Mouse (Mus musculus) thymus, adult 2 months (tissue): Measurements from ENCODE around the gene Ttc8. TPM values are rescaled to one million over a fixed set of nuclear protein-coding genes. Genes with fewer than 3 reads are reported as not detected.

Experiments
- DNase-seq: peaks from one replicate; pipeline ENCODE4 v3.0.0; 2021
- H3K27ac ChIP-seq: fragments of 200-500 bp; 2 replicates; pipeline ENCODE4 v1.5.1; 2012; ENCODE audit warnings: low read length, control low read depth; ENCODE audit not compliant: control insufficient read depth, insufficient read depth
- H3K27me3 ChIP-seq: fragments of 200-500 bp; 2 replicates; pipeline ENCODE4 v1.6.1; 2012; ENCODE audit warnings: mild to moderate bottlenecking, low read length, moderate library complexity, mixed read lengths; ENCODE audit not compliant: control insufficient read depth, insufficient read depth
- H3K36me3 ChIP-seq: fragments of 200-500 bp; 2 replicates; pipeline ENCODE4 v1.6.1; 2012; ENCODE audit warnings: mild to moderate bottlenecking, low read length, moderate library complexity; ENCODE audit not compliant: control insufficient read depth, insufficient read depth
- H3K4me1 ChIP-seq: fragments of 200-500 bp; replicated peaks from 2 replicates; pipeline ENCODE4 v1.6.1; 2012; ENCODE audit warnings: low read length; ENCODE audit not compliant: control insufficient read depth, insufficient read depth
- H3K4me3 ChIP-seq: fragments of 200-500 bp; 2 replicates; pipeline ENCODE4 v1.5.1; 2012; ENCODE audit warnings: mild to moderate bottlenecking, low read length, control low read depth, moderate library complexity; ENCODE audit not compliant: control insufficient read depth, insufficient read depth
- CTCF ChIP-seq: fragments of 200-500 bp; IDR thresholded peaks from 2 replicates; pipeline ENCODE4 v1.5.1; 2012; ENCODE audit warnings: mild to moderate bottlenecking, control low read depth, low read length, moderate library complexity, borderline replicate concordance; ENCODE audit not compliant: control insufficient read depth, poor library complexity, insufficient read depth; ENCODE audit errors: extremely low read depth
- POLR2A ChIP-seq: fragments of 200-500 bp; IDR thresholded peaks from 2 replicates; pipeline ENCODE4 v1.6.1; 2012; ENCODE audit warnings: mild to moderate bottlenecking, low read length, control low read depth, moderate library complexity; ENCODE audit not compliant: control insufficient read depth, poor library complexity, insufficient read depth; ENCODE audit errors: extremely low read depth
- WGBS: fragments of 180-500 bp; shearing (Covaris S2); methylation state at CpG from one replicate; pipeline ENCODE4 v1.1.7; 2018; 5-methylcytosine and 5-hydroxymethylcytosine counted together
- polyA plus RNA-seq: library from polyadenylated mRNA; depleted of rRNA; stranded (reverse); fragments of >200 nt; gene quantifications from 2 replicates; pipeline ENCODE4 v1.2.3, GENCODE M21; 2012

Ttc8 gene
- polyA plus RNA-seq, 1 experiment = 6.6 TPM

DNA sequence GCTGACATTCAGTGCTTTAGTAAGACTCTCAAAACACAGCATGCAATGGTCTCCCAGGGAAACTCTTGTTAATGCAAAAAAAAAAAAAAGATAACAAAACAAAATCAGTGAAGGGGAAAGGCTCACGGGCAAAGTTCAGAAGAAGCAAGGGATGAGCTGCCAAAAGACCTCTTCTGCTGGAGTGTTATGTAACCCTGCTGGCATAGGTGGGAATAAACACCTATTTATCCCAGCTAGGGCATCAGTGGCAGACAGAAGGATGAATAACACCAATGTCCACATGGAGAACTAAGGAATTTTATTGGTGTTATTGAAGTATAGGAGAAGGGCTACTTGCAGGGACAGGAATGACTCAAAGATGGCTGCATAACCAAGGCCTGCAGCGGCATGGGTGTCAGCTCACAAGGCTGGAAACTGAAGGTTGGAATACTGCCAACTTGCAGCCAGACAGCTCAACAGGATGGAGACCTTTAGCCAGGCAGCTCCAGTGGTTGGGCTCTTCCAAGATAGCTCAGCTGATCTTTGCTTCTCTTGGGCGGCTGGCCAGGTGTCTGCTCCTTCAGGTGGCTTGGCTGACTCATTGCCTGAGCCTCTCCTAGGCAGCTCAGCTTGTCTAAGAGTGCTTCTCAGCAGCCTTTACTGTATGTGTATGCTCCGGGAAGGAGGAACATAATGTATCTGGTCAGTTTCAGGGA, 45.2 kb downstream of the Ttc8 start:
- Histone ChIP-seq H3K4me1 (no peaks in the 10 kb centered on the region), H3K4me3 (no peak overlapping the region), H3K36me3 (no peaks in the 10 kb centered on the region), H3K27me3 (no peaks in the 10 kb centered on the region), H3K27ac (no peak overlapping the region)
- no peak for DNase-seq
- no peak for TF ChIP-seq CTCF
- TF ChIP-seq POLR2A = no peak
- WGBS = 95% methylated on average over 4 of the region's 4 CpGs

DNA sequence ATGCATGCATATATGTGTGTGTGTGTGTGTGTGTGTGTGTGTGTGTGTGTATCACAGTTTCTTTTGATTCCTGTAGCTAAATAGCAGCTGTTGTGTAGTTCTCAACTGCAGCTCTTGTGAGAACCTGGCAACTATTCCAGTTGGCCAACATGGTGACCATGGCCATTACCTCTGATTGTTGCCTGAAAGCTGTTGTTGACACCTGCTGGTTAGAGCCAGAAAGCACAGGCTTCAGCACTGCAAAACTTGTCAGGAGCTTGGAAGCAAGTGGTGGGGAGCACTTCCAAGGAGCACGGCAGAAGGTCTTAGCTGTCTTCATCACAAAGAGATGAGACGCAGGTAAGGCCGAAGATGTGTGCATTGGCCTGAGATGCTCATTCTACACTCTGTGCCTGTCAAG, 51.9 kb downstream of the Ttc8 start:
- H3K4me3 ChIP-seq = no peak overlapping the region
- H3K27ac ChIP-seq = no peak overlapping the region
- H3K4me1 ChIP-seq = no peaks in the 10 kb centered on the region
- H3K36me3 ChIP-seq = no peaks in the 10 kb centered on the region
- DNase-seq = no peak
- H3K27me3 ChIP-seq = no peaks in the 10 kb centered on the region
- TF ChIP-seq POLR2A (no peak), CTCF (no peak)
- 98% methylated on average over 3 of the region's 3 CpGs for WGBS

DNA sequence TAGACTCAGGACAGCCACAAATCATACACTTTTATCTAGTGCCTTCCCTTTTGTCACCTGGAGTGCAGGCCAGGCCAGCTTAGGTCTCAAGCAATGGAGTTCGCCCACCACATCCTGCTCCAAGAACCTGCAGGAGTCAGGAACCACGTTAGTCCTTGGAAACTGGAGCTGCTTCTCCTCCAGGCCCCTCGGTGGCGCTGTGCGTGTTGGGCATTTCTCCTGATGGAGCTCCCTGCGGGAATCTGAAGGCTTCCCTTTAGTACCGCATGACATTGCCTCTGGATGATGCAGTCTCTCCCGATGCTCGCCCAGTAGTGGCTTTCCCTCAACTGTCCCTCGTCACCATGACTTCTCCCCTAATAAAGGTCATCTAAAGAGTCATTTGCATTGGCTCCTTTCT, 53.1 kb downstream of the Ttc8 start:
- H3K4me3 ChIP-seq = no peak overlapping the region
- WGBS = 97% methylated on average over 10 of the region's 10 CpGs
- no peaks in the 10 kb centered on the region for H3K4me1 ChIP-seq
- no peak for TF ChIP-seq CTCF
- TF ChIP-seq POLR2A = no peak
- no peak for DNase-seq
- H3K27ac ChIP-seq = no peak overlapping the region
- no peaks in the 10 kb centered on the region for H3K36me3 ChIP-seq
- no peaks in the 10 kb centered on the region for H3K27me3 ChIP-seq

DNA sequence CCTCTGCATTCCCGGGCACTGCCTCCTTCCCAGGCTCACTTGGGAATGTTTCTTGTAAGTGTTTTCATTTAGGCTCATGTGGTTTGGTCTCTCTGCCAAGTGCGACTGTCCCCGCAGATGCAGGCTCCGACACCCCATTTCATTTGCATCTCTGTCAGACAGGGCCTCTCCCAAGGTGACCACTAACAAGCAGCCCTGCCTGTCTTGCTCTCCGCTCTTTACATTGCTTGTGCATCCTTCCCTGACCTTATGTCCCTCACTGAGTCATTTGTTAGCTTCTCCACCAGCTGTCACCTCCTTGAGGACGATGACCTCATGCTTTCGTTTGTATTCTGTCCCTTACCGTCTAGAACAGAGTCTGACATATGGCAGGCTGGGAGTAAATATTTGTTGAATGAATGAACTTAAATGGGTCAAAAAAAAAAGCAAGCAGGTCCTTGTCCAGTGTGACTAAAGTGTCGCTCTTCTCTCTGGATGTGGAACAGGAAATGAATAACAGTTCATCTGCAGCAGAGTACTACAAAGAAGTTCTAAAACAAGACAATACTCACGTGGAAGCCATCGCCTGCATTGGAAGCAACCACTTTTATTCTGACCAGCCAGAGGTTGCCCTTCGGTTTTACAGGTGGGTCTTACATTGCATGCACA, 53.9 kb downstream of the Ttc8 start:
- H3K27me3 ChIP-seq = no peaks in the 10 kb centered on the region
- no peaks in the 10 kb centered on the region for H3K36me3 ChIP-seq
- 91% methylated on average over 12 of the region's 12 CpGs for WGBS
- TF ChIP-seq CTCF = no peak
- no peak for TF ChIP-seq POLR2A
- DNase-seq = no peak
- no peak overlapping the region for H3K4me3 ChIP-seq
- H3K4me1 ChIP-seq = no peaks in the 10 kb centered on the region
- no peak overlapping the region for H3K27ac ChIP-seq

DNA sequence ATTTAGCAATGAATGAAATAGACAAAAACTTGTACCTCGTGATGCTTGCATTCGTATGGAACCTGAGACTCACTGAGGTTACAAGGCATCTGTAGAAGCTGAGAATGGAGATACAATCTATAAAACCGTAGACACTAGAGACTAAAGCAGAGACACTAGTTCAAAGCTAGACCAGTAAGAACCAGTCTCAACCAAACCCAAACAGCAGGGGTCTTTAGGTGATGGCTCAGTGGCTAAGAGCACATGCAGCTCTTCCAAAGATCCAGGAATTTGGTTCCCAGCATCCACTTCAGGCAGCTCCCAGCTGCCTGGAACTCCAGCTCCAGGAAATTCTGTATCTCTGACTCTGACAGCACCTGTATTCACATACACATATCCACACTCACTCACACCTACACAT, 60.7 kb downstream of the Ttc8 start:
- H3K27ac ChIP-seq = no peak overlapping the region
- WGBS = 89% methylated on average over 3 of the region's 3 CpGs
- H3K27me3 ChIP-seq = no peaks in the 10 kb centered on the region

DNA sequence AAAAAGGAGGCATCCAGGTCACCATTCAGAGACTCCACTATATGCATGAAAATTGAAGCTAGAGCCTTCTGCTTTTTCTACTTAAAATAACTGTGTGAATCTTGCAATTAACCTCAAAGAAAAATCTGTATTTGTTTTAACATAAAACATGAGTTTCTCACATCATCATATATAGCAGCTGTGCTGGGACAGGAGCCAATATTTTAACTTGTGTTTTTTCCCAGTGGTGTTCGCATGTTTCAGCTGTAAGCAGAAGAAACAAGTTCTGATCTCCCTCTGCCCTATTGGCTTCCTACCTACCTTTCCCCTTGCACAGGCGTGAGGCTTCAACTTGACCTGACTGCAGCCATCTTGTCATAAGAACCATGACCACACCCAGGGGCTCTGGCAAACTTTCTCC, 64.4 kb downstream of the Ttc8 start:
- H3K4me1 ChIP-seq = no peaks in the 10 kb centered on the region
- no peak for DNase-seq
- TF ChIP-seq POLR2A = no peak
- H3K27me3 ChIP-seq = no peaks in the 10 kb centered on the region
- H3K36me3 ChIP-seq = no peaks in the 10 kb centered on the region
- no peak overlapping the region for H3K4me3 ChIP-seq
- H3K27ac ChIP-seq = no peak overlapping the region
- 98% methylated on average over 2 of the region's 2 CpGs for WGBS

More for the DNA sequence above, 60.7 kb downstream of the Ttc8 start:
- no peak for DNase-seq
- H3K4me3 ChIP-seq = no peak overlapping the region
- no peak for TF ChIP-seq POLR2A
- TF ChIP-seq CTCF = no peak
- H3K36me3 ChIP-seq = no peaks in the 10 kb centered on the region
- no peaks in the 10 kb centered on the region for H3K4me1 ChIP-seq
